Mouse (Mus musculus): ENCODE data around the gene Cers6.

DNA sequence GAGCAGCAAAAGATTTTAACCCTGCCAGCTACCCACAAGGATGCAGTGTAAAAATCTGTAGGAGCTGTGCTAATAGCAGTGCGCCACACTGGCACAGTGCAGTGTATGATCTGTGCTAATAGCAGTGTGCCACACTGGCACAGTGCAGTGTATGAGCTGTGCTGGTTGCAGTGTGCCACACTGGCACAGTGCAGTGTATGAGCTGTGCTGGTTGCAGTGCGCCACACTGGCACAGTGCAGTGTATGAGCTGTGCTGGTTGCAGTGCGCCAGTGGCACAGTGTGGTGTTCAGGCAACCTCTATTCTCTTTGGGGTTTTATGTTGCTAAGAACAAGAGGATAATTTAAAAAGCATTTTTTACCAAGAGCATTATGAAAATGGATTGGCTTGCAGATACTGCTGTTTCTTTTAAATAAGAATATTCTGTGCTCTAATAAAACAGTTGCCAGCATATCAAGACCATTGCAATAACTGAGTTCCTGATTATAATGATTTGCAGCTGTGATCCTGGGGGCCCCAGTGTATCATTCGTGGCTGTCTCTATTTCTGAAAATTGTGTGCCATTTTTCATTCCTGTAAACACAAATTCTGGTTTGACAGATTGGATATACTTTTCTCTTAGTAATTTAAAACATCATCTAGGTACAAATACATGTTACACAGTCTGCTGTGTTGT is 159.5 kb downstream of the Cers6 start:
- TF ChIP-seq GATA1 (IDR thresholded peaks at IDR 0.05; ENCODE audit: low read length), result no peak
- no peak for TF ChIP-seq TAL1 (IDR thresholded peaks at IDR 0.05; ENCODE audit: low read length)
